Mouse (Mus musculus): Measurements from ENCODE around the gene Chil4. TPM values are rescaled to one million over a fixed set of nuclear protein-coding genes. Genes with fewer than 3 reads are reported as not detected.

Chil4 gene
- not detected for polyA plus RNA-seq (2017; shearing (Covaris generic))

GRCm38 (mm10) chr3:106219407-106219806 lies at the start of gene Chil4:
Gene Chil4, minus strand, starts transcription at chr3:106219507.

GRCm38 (mm10) chr3:106167464-106167863 lies 51.8 kb downstream of the Chil4 start, which contains the start of gene Chil3:
Gene Chil3, minus strand, starts transcription at chr3:106167564.

Other genes with a start within 250 kb of the Chil4 start
- gene Ovgp1, start 245.8 kb downstream of the Chil4 start, polyA plus RNA-seq (2017; shearing (Covaris generic)): 4.1 TPM
- 1.1 TPM for gene Pifo, start 204.9 kb downstream of the Chil4 start, polyA plus RNA-seq (2017; shearing (Covaris generic))
- gene Chil5, start 186.7 kb downstream of the Chil4 start, polyA plus RNA-seq (2017; shearing (Covaris generic)): 11.1 TPM
- gene Chia1, start 106.3 kb downstream of the Chil4 start, polyA plus RNA-seq (2017; shearing (Covaris generic)): not detected
- not detected for gene Chil3, start 51.9 kb downstream of the Chil4 start, polyA plus RNA-seq (2017; shearing (Covaris generic))
- gene Chil6, start 186.7 kb upstream of the Chil4 start, polyA plus RNA-seq (2017; shearing (Covaris generic)): not detected

Measured in activated CD4-positive, CD25-positive, alpha-beta regulatory T cell, adult 9 weeks (primary cell).